Mouse (Mus musculus) retina, postnatal 1 day (tissue): Measurements from ENCODE around the gene Pcdh19.
"Not testable (repeated sequence)": the region's sequence is repeated elsewhere in the genome, so short reads cannot be mapped to it uniquely, and the experiment has no call there.

Source experiments
- DNase-seq: peaks from one replicate; pipeline ENCODE4 v3.0.0-alpha.2; 2012

Pcdh19 gene

GRCm38 (mm10) chrX:133688840-133689239 is at the start of gene Pcdh19:
TSS of gene Pcdh19 (minus strand) at chrX:133688987.
- DNase-seq = peak; percentile 90

GRCm38 (mm10) chrX:133735871-133736270 is 47.1 kb upstream of the Pcdh19 start:
- DNase-seq = no peak

GRCm38 (mm10) chrX:133734984-133735383 is 46.2 kb upstream of the Pcdh19 start:
- peak; percentile 7 for DNase-seq

- DNase-seq = no peak
Observed at GRCm38 (mm10) chrX:133721517-133721916, 32.7 kb upstream of the Pcdh19 start.

- DNase-seq = no peak
Observed at GRCm38 (mm10) chrX:133710621-133711020, 21.8 kb upstream of the Pcdh19 start.

- DNase-seq = no peak
Observed at GRCm38 (mm10) chrX:133702902-133703301, 14.1 kb upstream of the Pcdh19 start.

GRCm38 (mm10) chrX:133697871-133698270 is 9.1 kb upstream of the Pcdh19 start:
- not testable (repeated sequence) for DNase-seq

GRCm38 (mm10) chrX:133696461-133696860 is 7.7 kb upstream of the Pcdh19 start:
- DNase-seq = no peak

- peak; percentile 22 for DNase-seq
Observed at GRCm38 (mm10) chrX:133693037-133693760, 4.4 kb upstream of the Pcdh19 start.

- DNase-seq = no peak
Observed at GRCm38 (mm10) chrX:133692392-133692790, 3.6 kb upstream of the Pcdh19 start.

GRCm38 (mm10) chrX:133691581-133692391 is 3.0 kb upstream of the Pcdh19 start:
- peak; percentile 84 for DNase-seq

- peak; percentile 12 for DNase-seq
Observed at GRCm38 (mm10) chrX:133690822-133691221, 2.0 kb upstream of the Pcdh19 start.

GRCm38 (mm10) chrX:133689576-133690250 is 926 bp upstream of the Pcdh19 start:
- DNase-seq = peak; percentile 67

GRCm38 (mm10) chrX:133688156-133688555 is 631 bp downstream of the Pcdh19 start:
- peak; percentile 33 for DNase-seq

GRCm38 (mm10) chrX:133687666-133688151 is 1.1 kb downstream of the Pcdh19 start:
- peak; percentile 48 for DNase-seq

- DNase-seq = peak; percentile 38
Observed at GRCm38 (mm10) chrX:133686533-133687311, 2.1 kb downstream of the Pcdh19 start.

- DNase-seq = no peak
Observed at GRCm38 (mm10) chrX:133685572-133685971, 3.2 kb downstream of the Pcdh19 start.

GRCm38 (mm10) chrX:133683961-133684360 is 4.8 kb downstream of the Pcdh19 start:
- no peak for DNase-seq

GRCm38 (mm10) chrX:133675121-133675520 is 13.7 kb downstream of the Pcdh19 start:
- DNase-seq = no peak

GRCm38 (mm10) chrX:133673796-133674195 is 15.0 kb downstream of the Pcdh19 start:
- DNase-seq = no peak

- DNase-seq = no peak
Observed at GRCm38 (mm10) chrX:133660111-133660510, 28.7 kb downstream of the Pcdh19 start.
